In genomic region chr3:68869211-68869690, GRCm38 (mm10) we compare ENCODE assay signal across 8 mouse cellular contexts. TPM values are rescaled to one million over a fixed set of nuclear protein-coding genes. Genes with fewer than 3 reads are reported as not detected.
DNase-seq lines count a peak whose midpoint lies in the region; ATAC-seq and TF ChIP-seq lines count a peak whose summit lies in the region.

Gene 1110032F04Rik, plus strand, starts transcription at chr3:68869586.

- no peaks in the 10 kb centered on the region for H3K9me3 ChIP-seq in heart, embryonic 12.5 days (replicated peaks)
- H3K9me3 ChIP-seq in kidney, postnatal 0 days (replicated peaks; ENCODE audit: low read length) = no peaks in the 10 kb centered on the region
- H3K9me3 ChIP-seq in neural tube, embryonic 12.5 days = no peaks in the 10 kb centered on the region

- peak; percentile 43 for ATAC-seq in common myeloid progenitor, adult 5-6 weeks (replicated peaks; ENCODE audit: low read depth, poor library complexity, severe bottlenecking)
- peak; percentile 65 for ATAC-seq in heart, embryonic 12.5 days (ENCODE audit: insufficient number of reproducible peaks, low FRiP score)
- ATAC-seq in kidney, postnatal 0 days (replicated peaks; ENCODE audit: low FRiP score, low read depth) = peak; percentile 49
- ATAC-seq in neural tube, embryonic 12.5 days (ENCODE audit: low FRiP score, low read depth) = peak; percentile 84

- WGBS in heart, embryonic 12.5 days = under 1% methylated on average over 62 of the region's 62 CpGs
- under 1% methylated on average over 54 of the region's 62 CpGs for WGBS in kidney, postnatal 0 days
- WGBS in liver, adult 2 months = 3% methylated on average over 52 of the region's 62 CpGs
- WGBS in neural tube, embryonic 12.5 days = 1% methylated on average over 60 of the region's 62 CpGs

- TF ChIP-seq CTCF in kidney, postnatal 0 days (IDR thresholded peaks at IDR 0.05; ENCODE audit: low read depth) = no peak
- no peak for TF ChIP-seq CTCF in liver, adult 2 months (IDR thresholded peaks at IDR 0.05; ENCODE audit: low read depth, low read length)

- no peaks in the 10 kb centered on the region for H3K36me3 ChIP-seq in heart, embryonic 12.5 days
- no peaks in the 10 kb centered on the region for H3K36me3 ChIP-seq in kidney, postnatal 0 days (ENCODE audit: insufficient read depth, low read length)
- H3K36me3 ChIP-seq in liver, adult 2 months (ENCODE audit: control insufficient read depth, insufficient read depth, low read length) = no peaks in the 10 kb centered on the region
- H3K36me3 ChIP-seq in neural tube, embryonic 12.5 days = no peaks in the 10 kb centered on the region

- TF ChIP-seq POLR2A in liver, adult 2 months (IDR thresholded peaks at IDR 0.05; ENCODE audit: extremely low read depth, insufficient read depth, low read length) = no peak

- DNase-seq in layer of hippocampus, adult 11-12 months (ENCODE audit: low spot score) = peak; percentile 31
- DNase-seq in layer of hippocampus, adult 9-10 months (ENCODE audit: low spot score) = no peak
- DNase-seq in kidney, postnatal 0 days (ENCODE audit: low spot score) = peak; percentile 42
- DNase-seq in liver, adult 2 months (ENCODE audit: extremely low read depth, low read depth, low spot score) = no peak
- DNase-seq in thymus, adult 18-20 months = peak; percentile 12 to 19

- H3K27me3 ChIP-seq in heart, embryonic 12.5 days (replicated peaks) = 0 out of 2 replicates have a peak, but pooled peaks cover 9% of the 10 kb centered on the region
- H3K27me3 ChIP-seq in kidney, postnatal 0 days (ENCODE audit: insufficient read depth, low read length) = peaks cover 8% of the 10 kb centered on the region; the same call in 1 of the 2 replicates
- H3K27me3 ChIP-seq in liver, adult 2 months (ENCODE audit: control insufficient read depth, insufficient read depth, low read length) = peaks cover 16% of the 10 kb centered on the region
- H3K27me3 ChIP-seq in neural tube, embryonic 12.5 days (replicated peaks) = peaks cover 23% of the 10 kb centered on the region

- peak within 1 kb of the TSS; percentile 80 for H3K4me3 ChIP-seq in heart, embryonic 12.5 days
- peak within 1 kb of the TSS; percentile 61 for H3K4me3 ChIP-seq in kidney, postnatal 0 days (replicated peaks; ENCODE audit: low read depth, low read length)
- H3K4me3 ChIP-seq in liver, adult 2 months (ENCODE audit: insufficient read depth, low read depth, low read length) = peak within 1 kb of the TSS; percentile 30; the same call in 1 of the 2 replicates
- H3K4me3 ChIP-seq in neural tube, embryonic 12.5 days = peak within 1 kb of the TSS; percentile 70

- H3K9ac ChIP-seq in heart, embryonic 12.5 days = peak within 1 kb of the TSS; percentile 80
- H3K9ac ChIP-seq in kidney, postnatal 0 days (ENCODE audit: low read depth, low read length) = peak within 1 kb of the TSS; percentile 54
- no peak within 1 kb of the TSS for H3K9ac ChIP-seq in liver, adult 2 months (ENCODE audit: low read depth, low read length)
- H3K9ac ChIP-seq in neural tube, embryonic 12.5 days = peak within 1 kb of the TSS; percentile 74

- peaks cover 15% of the 10 kb centered on the region for H3K4me1 ChIP-seq in heart, embryonic 12.5 days (replicated peaks)
- peaks cover 12% of the 10 kb centered on the region; the same call in 1 of the 2 replicates for H3K4me1 ChIP-seq in kidney, postnatal 0 days (replicated peaks; ENCODE audit: insufficient read depth, low read length)
- peaks cover 4% of the 10 kb centered on the region; the same call in 1 of the 2 replicates for H3K4me1 ChIP-seq in liver, adult 2 months (ENCODE audit: control insufficient read depth, insufficient read depth, low read length)
- H3K4me1 ChIP-seq in neural tube, embryonic 12.5 days = peaks cover 12% of the 10 kb centered on the region

- H3K4me2 ChIP-seq in heart, embryonic 12.5 days = peak within 1 kb of the TSS; percentile 98
- H3K4me2 ChIP-seq in kidney, postnatal 0 days (ENCODE audit: low read length) = peak within 1 kb of the TSS; percentile 98
- peak within 1 kb of the TSS; percentile 100 for H3K4me2 ChIP-seq in neural tube, embryonic 12.5 days (replicated peaks)

- H3K27ac ChIP-seq in heart, embryonic 12.5 days (ENCODE audit: poor library complexity, severe bottlenecking) = peak within 1 kb of the TSS; percentile 64; the same call in 1 of the 2 replicates
- H3K27ac ChIP-seq in kidney, postnatal 0 days = no peak within 1 kb of the TSS
- H3K27ac ChIP-seq in liver, adult 2 months (replicated peaks; ENCODE audit: insufficient read depth, low read depth, low read length) = no peak within 1 kb of the TSS
- 0 out of 2 replicates have a peak within 1 kb of the TSS, but pooled peaks have one; percentile 26 for H3K27ac ChIP-seq in neural tube, embryonic 12.5 days

- no peaks in the 10 kb centered on the region for H3K79me2 ChIP-seq in liver, adult 2 months (ENCODE audit: control insufficient read depth, insufficient read depth, low read length)

RNA-seq across cellular contexts. Expression of gene 1110032F04Rik, which starts in this region (rescaled TPM):
- total RNA-seq in common myeloid progenitor, adult 5-6 weeks (2017) = 0.09 TPM in 1 of 2 replicates, not detected in the other
- polyA plus RNA-seq in heart, embryonic 12.5 days (2016; fragmentation: Nextera tagmentation; extraction: Ambion mirVana) = 14.4 TPM in 2 replicates
- 6.0 and 7.3 TPM in 2 replicates for polyA plus RNA-seq in kidney, postnatal 0 days (2015; fragmentation: Nextera tagmentation; extraction: Ambion mirVana)
- total RNA-seq in liver, adult 2 months (2014; rRNA removed) = not detected in 2 replicates
- polyA plus RNA-seq in liver, adult 2 months (2012; rRNA removed) = not detected in 2 replicates
- polyA plus RNA-seq in neural tube, embryonic 12.5 days (2016; fragmentation: Nextera tagmentation; extraction: Ambion mirVana) = 3.9 and 4.6 TPM in 2 replicates

Comparison
In these comparisons a context has a peak if more than half of its experiments do, and no peak if none do; other contexts are left out.
1. DNase-seq: peak in layer of hippocampus, adult 11-12 months (single experiment), kidney, postnatal 0 days (single experiment) and thymus, adult 18-20 months (2 of 2); none in layer of hippocampus, adult 9-10 months (single experiment) and liver, adult 2 months (single experiment).
2. Peak in ATAC-seq in common myeloid progenitor, adult 5-6 weeks; RNA of the gene not detected or under 1 TPM.
3. H3K27ac ChIP-seq: peak in heart, embryonic 12.5 days (single experiment) and neural tube, embryonic 12.5 days (single experiment); none in kidney, postnatal 0 days (single experiment) and liver, adult 2 months (single experiment).
4. H3K4me3 ChIP-seq: peak in every context shown above with its lines; median percentile 80 in heart, embryonic 12.5 days; 70 in neural tube, embryonic 12.5 days; 61 in kidney, postnatal 0 days; 30 in liver, adult 2 months.
5. Peak in every context shown above with its lines, with median percentiles within 50 percentile points of each other: ATAC-seq and H3K4me2 ChIP-seq.